Mouse (Mus musculus) embryonic facial prominence, embryonic 12.5 days (tissue): ENCODE data around the gene Nxph4. TPM values are rescaled to one million over a fixed set of nuclear protein-coding genes. Genes with fewer than 3 reads are reported as not detected.

Experiments used
- ATAC-seq: fragments of 200-750 bp; cut with Nextera tagmentation; 2 replicates; pipeline ENCODE4 v1.8.0; 2017; ENCODE audit not compliant: insufficient number of reproducible peaks, insufficient read depth, low FRiP score, low TSS enrichment
- H3K27ac ChIP-seq: fragments of 300-500 bp; sonication (generic); 2 replicates; pipeline ENCODE4 v1.5.1; 2016; ENCODE audit warnings: mild to moderate bottlenecking
- H3K27me3 ChIP-seq: fragments of 300-500 bp; sonication (generic); 2 replicates; pipeline ENCODE4 v1.6.1; 2016; ENCODE audit warnings: mild to moderate bottlenecking, moderate library complexity
- H3K36me3 ChIP-seq: fragments of 300-500 bp; sonication (generic); 2 replicates; pipeline ENCODE4 v1.6.1; 2016; ENCODE audit warnings: mild to moderate bottlenecking
- H3K4me1 ChIP-seq: fragments of 300-500 bp; sonication (generic); 2 replicates; pipeline ENCODE4 v1.6.1; 2016
- H3K4me2 ChIP-seq: fragments of 300-500 bp; sonication (generic); replicated peaks from 2 replicates; pipeline ENCODE4 v1.6.1; 2016; ENCODE audit warnings: mild to moderate bottlenecking, moderate library complexity
- H3K4me3 ChIP-seq: fragments of 300-500 bp; sonication (generic); 2 replicates; pipeline ENCODE4 v1.5.1; 2016; ENCODE audit warnings: mild to moderate bottlenecking
- H3K9ac ChIP-seq: fragments of 300-500 bp; sonication (generic); 2 replicates; pipeline ENCODE4 v1.6.1; 2016; ENCODE audit warnings: mild to moderate bottlenecking, moderate library complexity
- H3K9me3 ChIP-seq: fragments of 300-500 bp; sonication (generic); 2 replicates; pipeline ENCODE4 v1.6.1; 2016; ENCODE audit warnings: mild to moderate bottlenecking, moderate library complexity
- WGBS: fragments of 180-500 bp; shearing (Covaris S2); methylation state at CpG from one replicate; pipeline ENCODE4 v1.1.7; 2016; 5-methylcytosine and 5-hydroxymethylcytosine counted together
- polyA plus RNA-seq: library from polyadenylated mRNA; unstranded; fragments of >200 nt; fragmentation: Nextera tagmentation; extraction: Ambion mirVana; gene quantifications from 2 replicates; pipeline ENCODE4 v1.2.1, GENCODE M21; 2016

The Nxph4 gene
- polyA plus RNA-seq, 1 experiment from 2014 or later, result 6.5 TPM

GRCm38 (mm10) chr10:127514111-127514698 is 20.2 kb downstream of the Nxph4 start:
- peaks cover 16% of the 10 kb centered on the region for H3K36me3 ChIP-seq
- H3K9me3 ChIP-seq, result no peaks in the 10 kb centered on the region
- 11% methylated on average over 13 of the region's 13 CpGs for WGBS
- no peak overlapping the region for H3K27ac ChIP-seq
- peak overlapping the region; percentile 89 for H3K4me2 ChIP-seq
- H3K9ac ChIP-seq, result no peak overlapping the region
- H3K4me1 ChIP-seq, result peaks cover 69% of the 10 kb centered on the region
- peaks cover 94% of the 10 kb centered on the region for H3K27me3 ChIP-seq
- H3K4me3 ChIP-seq, result peak overlapping the region; percentile 26; the same call in 1 of the 2 replicates
- no peak for ATAC-seq

- Histone ChIP-seq H3K9me3 (no peaks in the 10 kb centered on the region), H3K9ac (no peak overlapping the region; the same call in 1 of the 2 replicates), H3K4me1 (peaks cover 74% of the 10 kb centered on the region), H3K27me3 (peaks cover 94% of the 10 kb centered on the region), H3K36me3 (peaks cover 11% of the 10 kb centered on the region), H3K4me2 (peak overlapping the region; percentile 89), H3K27ac (no peak overlapping the region), H3K4me3 (peak overlapping the region; percentile 26)
- ATAC-seq, result no peak
- WGBS, result 2% methylated on average over 16 of the region's 16 CpGs
Measured at GRCm38 (mm10) chr10:127513501-127514091, 20.8 kb downstream of the Nxph4 start.

GRCm38 (mm10) chr10:127512813-127513212 is 21.5 kb downstream of the Nxph4 start:
- peak overlapping the region; percentile 26 for H3K4me3 ChIP-seq

GRCm38 (mm10) chr10:127512307-127512666 is 22.1 kb downstream of the Nxph4 start:
- no peak for ATAC-seq
- no peaks in the 10 kb centered on the region for H3K9me3 ChIP-seq
- 3% methylated on average over 7 of the region's 7 CpGs for WGBS
- no peaks in the 10 kb centered on the region for H3K36me3 ChIP-seq
- peak overlapping the region; percentile 89 for H3K4me2 ChIP-seq
- H3K4me3 ChIP-seq, result peak overlapping the region; percentile 46
- peak overlapping the region; percentile 60 for H3K9ac ChIP-seq
- peaks cover 95% of the 10 kb centered on the region for H3K27me3 ChIP-seq
- H3K4me1 ChIP-seq, result peaks cover 77% of the 10 kb centered on the region
- 0 out of 2 replicates have a peak overlapping the region, but pooled peaks have one; percentile 19 for H3K27ac ChIP-seq

More at GRCm38 (mm10) chr10:127512813-127513212, 21.5 kb downstream of the Nxph4 start:
- peaks cover 4% of the 10 kb centered on the region for H3K36me3 ChIP-seq
- no peak overlapping the region; the same call in 1 of the 2 replicates for H3K9ac ChIP-seq
- peak overlapping the region; percentile 89 for H3K4me2 ChIP-seq
- under 1% methylated on average over 27 of the region's 27 CpGs for WGBS
- H3K27me3 ChIP-seq, result peaks cover 95% of the 10 kb centered on the region
- H3K27ac ChIP-seq, result no peak overlapping the region
- no peaks in the 10 kb centered on the region for H3K9me3 ChIP-seq
- H3K4me1 ChIP-seq, result peaks cover 81% of the 10 kb centered on the region
- ATAC-seq, result peak; percentile 22; the same call in 1 of the 2 replicates

- H3K9me3 ChIP-seq, result no peaks in the 10 kb centered on the region
- no peaks in the 10 kb centered on the region for H3K36me3 ChIP-seq
- H3K27me3 ChIP-seq, result peaks cover 95% of the 10 kb centered on the region
- peak overlapping the region; percentile 46 for H3K4me3 ChIP-seq
- peaks cover 72% of the 10 kb centered on the region for H3K4me1 ChIP-seq
- under 1% methylated on average over 38 of the region's 46 CpGs for WGBS
- ATAC-seq, result no peak
- 0 out of 2 replicates have a peak overlapping the region, but pooled peaks have one; percentile 19 for H3K27ac ChIP-seq
- H3K9ac ChIP-seq, result peak overlapping the region; percentile 60
- peak overlapping the region; percentile 89 for H3K4me2 ChIP-seq
Measured at GRCm38 (mm10) chr10:127511634-127512306, 22.6 kb downstream of the Nxph4 start.

GRCm38 (mm10) chr10:127510895-127511617 is 23.3 kb downstream of the Nxph4 start:
- no peak for ATAC-seq
- Histone ChIP-seq H3K27ac (no peak overlapping the region), H3K4me2 (peak overlapping the region; percentile 89), H3K4me1 (peaks cover 65% of the 10 kb centered on the region), H3K36me3 (no peaks in the 10 kb centered on the region), H3K9ac (no peak overlapping the region; the same call in 1 of the 2 replicates), H3K9me3 (no peaks in the 10 kb centered on the region), H3K27me3 (peaks cover 91% of the 10 kb centered on the region), H3K4me3 (peak overlapping the region; percentile 46)
- WGBS, result 5% methylated on average over 11 of the region's 11 CpGs

GRCm38 (mm10) chr10:127509837-127510701 is 24.3 kb downstream of the Nxph4 start:
- no peak for ATAC-seq
- H3K27ac ChIP-seq, result no peak overlapping the region
- WGBS, result 6% methylated on average over 17 of the region's 17 CpGs

GRCm38 (mm10) chr10:127509051-127509836 is 25.1 kb downstream of the Nxph4 start:
- Histone ChIP-seq H3K4me1 (peaks cover 59% of the 10 kb centered on the region), H3K36me3 (no peaks in the 10 kb centered on the region), H3K9ac (peak overlapping the region; percentile 16; the same call in 1 of the 2 replicates), H3K27ac (no peak overlapping the region), H3K9me3 (no peaks in the 10 kb centered on the region), H3K4me3 (peak overlapping the region; percentile 35), H3K27me3 (peaks cover 73% of the 10 kb centered on the region), H3K4me2 (peak overlapping the region; percentile 68)
- ATAC-seq, result peak; percentile 8; the same call in 1 of the 2 replicates
- under 1% methylated on average over 35 of the region's 35 CpGs for WGBS

More at GRCm38 (mm10) chr10:127509837-127510701, 24.3 kb downstream of the Nxph4 start:
- H3K4me2 ChIP-seq, result peak overlapping the region; percentile 68
- H3K9me3 ChIP-seq, result no peaks in the 10 kb centered on the region
- peaks cover 81% of the 10 kb centered on the region for H3K27me3 ChIP-seq
- no peak overlapping the region for H3K9ac ChIP-seq
- H3K4me1 ChIP-seq, result peaks cover 60% of the 10 kb centered on the region
- peak overlapping the region; percentile 35 for H3K4me3 ChIP-seq
- no peaks in the 10 kb centered on the region for H3K36me3 ChIP-seq

- peak overlapping the region; percentile 68 for H3K4me2 ChIP-seq
- 4% methylated on average over 15 of the region's 15 CpGs for WGBS
- peaks cover 49% of the 10 kb centered on the region for H3K4me1 ChIP-seq
- H3K9ac ChIP-seq, result peak overlapping the region; percentile 5; the same call in 1 of the 2 replicates
- no peak overlapping the region for H3K27ac ChIP-seq
- no peaks in the 10 kb centered on the region for H3K9me3 ChIP-seq
- ATAC-seq, result no peak
- H3K4me3 ChIP-seq, result no peak overlapping the region
- H3K36me3 ChIP-seq, result no peaks in the 10 kb centered on the region
- peaks cover 63% of the 10 kb centered on the region for H3K27me3 ChIP-seq
Measured at GRCm38 (mm10) chr10:127508239-127508638, 26.1 kb downstream of the Nxph4 start.
